Mouse (Mus musculus) lung, postnatal 0 days (tissue): ENCODE data around the gene Apln. TPM values are rescaled to one million over a fixed set of nuclear protein-coding genes. Genes with fewer than 3 reads are reported as not detected.
A peak's percentile ranks its signal among the peaks of the same experiment; 100 is the strongest.

Source experiments
- ATAC-seq: fragments of 200-750 bp; cut with Nextera tagmentation; 2 replicates; pipeline ENCODE4 v1.8.0; 2017; ENCODE audit warnings: moderate library complexity
- DNase-seq: peaks from one replicate; pipeline ENCODE4 v3.0.0-alpha.2; 2016; ENCODE audit warnings: low spot score
- H3K27ac ChIP-seq: fragments of 300-500 bp; sonication (generic); 2 replicates; pipeline ENCODE4 v1.5.1; 2014; ENCODE audit warnings: antibody characterized with exemption, mild to moderate bottlenecking, low read length, mixed read lengths
- H3K27me3 ChIP-seq: fragments of 300-500 bp; sonication (generic); replicated peaks from 2 replicates; pipeline ENCODE4 v1.6.1; 2014; ENCODE audit warnings: low read length, mixed read lengths; ENCODE audit not compliant: insufficient read depth
- H3K36me3 ChIP-seq: fragments of 300-500 bp; sonication (generic); 2 replicates; pipeline ENCODE4 v1.6.1; 2014; ENCODE audit warnings: low read length, mixed read lengths; ENCODE audit not compliant: insufficient read depth
- H3K4me1 ChIP-seq: fragments of 300-500 bp; sonication (generic); 2 replicates; pipeline ENCODE4 v1.6.1; 2014; ENCODE audit warnings: antibody characterized with exemption, low read depth, low read length, mixed read lengths; ENCODE audit not compliant: insufficient read depth
- H3K4me2 ChIP-seq: fragments of 300-500 bp; sonication (generic); replicated peaks from 2 replicates; pipeline ENCODE4 v1.6.1; 2014; ENCODE audit warnings: low read depth, mild to moderate bottlenecking, low read length, moderate library complexity, mixed read lengths
- H3K4me3 ChIP-seq: fragments of 300-500 bp; sonication (generic); 2 replicates; pipeline ENCODE4 v1.5.1; 2014; ENCODE audit warnings: low read depth, low read length
- H3K9ac ChIP-seq: fragments of 300-500 bp; sonication (generic); replicated peaks from 2 replicates; pipeline ENCODE4 v1.6.1; 2014; ENCODE audit warnings: low read depth, mild to moderate bottlenecking
- H3K9me3 ChIP-seq: fragments of 300-500 bp; sonication (generic); 2 replicates; pipeline ENCODE4 v1.6.1; 2016; ENCODE audit warnings: low read length, mixed read lengths
- CTCF ChIP-seq: IDR thresholded peaks from 2 replicates; pipeline ENCODE4 v1.5.1; 2016; ENCODE audit warnings: antibody characterized with exemption, mild to moderate bottlenecking
- EP300 ChIP-seq: IDR thresholded peaks from 2 replicates; pipeline ENCODE4 v1.6.1; 2016; ENCODE audit warnings: antibody characterized with exemption, mild to moderate bottlenecking, control low read depth
- WGBS: fragments of 180-500 bp; shearing (Covaris S2); extraction: QIAGEN DNeasy Blood & Tissue Kit; methylation state at CpG from one replicate; pipeline ENCODE4 v1.1.7; 2014; 5-methylcytosine and 5-hydroxymethylcytosine counted together
- polyA plus RNA-seq: library from polyadenylated mRNA; unstranded; fragments of >200 nt; fragmentation: Nextera tagmentation; extraction: Ambion mirVana; gene quantifications from 2 replicates; pipeline ENCODE4 v1.2.1, GENCODE M21; 2015

Apln gene
- polyA plus RNA-seq, 1 experiment from 2014 or later = 12.7 TPM

- H3K27ac ChIP-seq = no peak overlapping the region
- H3K36me3 ChIP-seq = no peaks in the 10 kb centered on the region
- TF ChIP-seq EP300 (0 out of 2 replicates have a peak, but pooled peaks have one; percentile 40), CTCF (no peak)
- H3K9me3 ChIP-seq = no peaks in the 10 kb centered on the region
- H3K27me3 ChIP-seq = no peaks in the 10 kb centered on the region
- H3K9ac ChIP-seq = no peak overlapping the region
- no peaks in the 10 kb centered on the region for H3K4me1 ChIP-seq
- ATAC-seq = 0 out of 2 replicates have a peak, but pooled peaks have one; percentile 6
- peak; percentile 24 for DNase-seq
- 61% methylated on average over 1 of the region's 1 CpGs for WGBS
- no peak overlapping the region for H3K4me2 ChIP-seq
- H3K4me3 ChIP-seq = no peak overlapping the region
These were observed 9.6 kb upstream of the Apln start for GRCm38 (mm10) chrX:48044261-48044660.

- Histone ChIP-seq H3K36me3 (no peaks in the 10 kb centered on the region), H3K4me3 (no peak overlapping the region), H3K4me1 (no peaks in the 10 kb centered on the region), H3K9me3 (no peaks in the 10 kb centered on the region), H3K27ac (no peak overlapping the region), H3K9ac (no peak overlapping the region), H3K4me2 (no peak overlapping the region), H3K27me3 (no peaks in the 10 kb centered on the region)
- 54% methylated on average over 4 of the region's 4 CpGs for WGBS
- ATAC-seq (peak; percentile 52), DNase-seq (peak; percentile 13)
- peak; percentile 38; the same call in 1 of the 2 replicates for TF ChIP-seq EP300
- TF ChIP-seq CTCF = no peak
These were observed 8.1 kb upstream of the Apln start for GRCm38 (mm10) chrX:48042748-48043147.

GRCm38 (mm10) chrX:48040379-48040778 is 5.7 kb upstream of the Apln start:
- no peak overlapping the region for H3K4me3 ChIP-seq
- DNase-seq = no peak

GRCm38 (mm10) chrX:48033766-48034143 is 898 bp downstream of the Apln start:
- H3K36me3 ChIP-seq = no peaks in the 10 kb centered on the region
- no peak overlapping the region for H3K9ac ChIP-seq
- H3K27ac ChIP-seq = no peak overlapping the region
- no peak for TF ChIP-seq CTCF
- TF ChIP-seq EP300 = no peak
- DNase-seq (no peak), ATAC-seq (no peak)
- 18% methylated on average over 5 of the region's 11 CpGs for WGBS
- H3K9me3 ChIP-seq = no peaks in the 10 kb centered on the region
- peak overlapping the region; percentile 68 for H3K4me2 ChIP-seq
- H3K4me3 ChIP-seq = peak overlapping the region; percentile 41
- H3K4me1 ChIP-seq = no peaks in the 10 kb centered on the region
- no peaks in the 10 kb centered on the region for H3K27me3 ChIP-seq

More at GRCm38 (mm10) chrX:48040379-48040778, 5.7 kb upstream of the Apln start:
- Histone ChIP-seq H3K9me3 (no peaks in the 10 kb centered on the region), H3K4me2 (no peak overlapping the region), H3K27me3 (no peaks in the 10 kb centered on the region), H3K36me3 (no peaks in the 10 kb centered on the region), H3K9ac (no peak overlapping the region), H3K27ac (no peak overlapping the region), H3K4me1 (no peaks in the 10 kb centered on the region)
- 75% methylated on average over 3 of the region's 3 CpGs for WGBS
- no peak for TF ChIP-seq EP300
- no peak for ATAC-seq

- H3K4me3 ChIP-seq = no peak overlapping the region; the same call in 1 of the 2 replicates
These were observed 1.6 kb downstream of the Apln start for GRCm38 (mm10) chrX:48033024-48033423.

GRCm38 (mm10) chrX:48031866-48032265 is 2.8 kb downstream of the Apln start:
- Histone ChIP-seq H3K4me3 (no peak overlapping the region), H3K27me3 (no peaks in the 10 kb centered on the region), H3K9ac (no peak overlapping the region), H3K36me3 (no peaks in the 10 kb centered on the region), H3K4me1 (no peaks in the 10 kb centered on the region), H3K27ac (no peak overlapping the region), H3K4me2 (no peak overlapping the region), H3K9me3 (no peaks in the 10 kb centered on the region)
- no peak for TF ChIP-seq EP300
- no peak for TF ChIP-seq CTCF
- DNase-seq = no peak
- no peak for ATAC-seq
- WGBS = 52% methylated on average over 5 of the region's 5 CpGs

More at GRCm38 (mm10) chrX:48033024-48033423, 1.6 kb downstream of the Apln start:
- ATAC-seq (no peak), DNase-seq (no peak)
- Histone ChIP-seq H3K27ac (no peak overlapping the region), H3K4me2 (peak overlapping the region; percentile 68; the same call in 1 of the 2 replicates), H3K9ac (no peak overlapping the region), H3K4me1 (no peaks in the 10 kb centered on the region), H3K9me3 (no peaks in the 10 kb centered on the region), H3K27me3 (no peaks in the 10 kb centered on the region), H3K36me3 (no peaks in the 10 kb centered on the region)
- no peak for TF ChIP-seq EP300
- no peak for TF ChIP-seq CTCF
- 30% methylated on average over 3 of the region's 3 CpGs for WGBS

GRCm38 (mm10) chrX:48030593-48030992 is 4.1 kb downstream of the Apln start:
- H3K27ac ChIP-seq = no peak overlapping the region
- WGBS = 67% methylated on average over 3 of the region's 3 CpGs

More at GRCm38 (mm10) chrX:48030593-48030992, 4.1 kb downstream of the Apln start:
- H3K4me2 ChIP-seq = no peak overlapping the region
- H3K9me3 ChIP-seq = no peaks in the 10 kb centered on the region
- no peak overlapping the region for H3K9ac ChIP-seq
- ATAC-seq = no peak
- H3K4me3 ChIP-seq = no peak overlapping the region
- H3K27me3 ChIP-seq = no peaks in the 10 kb centered on the region
- no peaks in the 10 kb centered on the region for H3K36me3 ChIP-seq
- no peak for DNase-seq
- TF ChIP-seq EP300 (no peak), CTCF (no peak)
- H3K4me1 ChIP-seq = no peaks in the 10 kb centered on the region
